Comparison of ENCODE assay signal across 11 mouse cellular contexts in the genomic region with DNA sequence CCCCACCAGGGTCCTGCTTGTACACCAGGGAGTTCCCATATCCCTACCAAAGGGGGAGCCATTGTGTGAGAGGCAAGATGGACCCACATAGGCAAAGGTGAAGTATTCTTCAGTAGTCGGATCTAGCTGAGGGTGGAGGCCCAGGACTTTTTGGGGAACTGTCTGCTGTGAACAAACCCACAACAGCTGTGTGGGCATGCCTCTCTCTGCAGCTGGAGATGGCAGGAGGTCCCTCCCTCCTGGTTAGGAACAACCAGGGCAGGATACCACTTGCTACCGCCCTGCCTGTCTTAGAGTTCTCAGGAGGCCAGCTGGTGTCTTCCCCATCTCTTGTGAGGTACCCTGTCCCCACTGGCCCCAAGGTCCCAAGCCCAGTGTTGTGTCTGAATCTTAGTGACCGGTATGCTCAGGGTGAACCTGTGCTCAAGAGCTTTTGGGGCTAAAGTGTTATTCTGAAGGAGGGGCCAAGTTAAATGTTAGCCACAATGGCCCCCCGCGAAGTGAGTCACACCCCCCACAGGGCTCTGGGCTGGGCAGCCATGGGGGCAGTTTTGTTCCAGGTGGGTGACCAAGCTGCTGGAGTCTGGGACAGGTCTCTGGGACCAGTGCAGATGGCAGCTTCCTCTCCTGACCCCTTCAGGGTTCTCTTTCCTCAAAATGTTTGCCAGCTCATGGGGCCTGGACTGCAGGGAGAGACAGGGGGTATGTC. TPM values are rescaled to one million over a fixed set of nuclear protein-coding genes. Genes with fewer than 3 reads are reported as not detected.
A peak's percentile ranks its signal among the peaks of the same experiment; 100 is the strongest.
DNase-seq lines count a peak whose midpoint lies in the region; ATAC-seq and TF ChIP-seq lines count a peak whose summit lies in the region.
"Had no signal": no experiment of that assay in that cellular context is flagged by ENCODE, and none has a peak within 500 bp of the region (broad histone marks: within the 10 kb centered on the region; RNA-seq: fewer than 3 reads in every experiment).

No protein-coding gene starts in this region.

- POLR2A ChIA-PET in Patski (lab: Charles Lee) = interaction anchor here (1.1 to 3.2 kb wide), 4 partner anchors 9 to 48 kb away, joined by 3 to 14 read pairs (median 6); no protein-coding TSS in a partner anchor

- peak; percentile 29 for ATAC-seq in Patski
- peak; percentile 51 to 59 for ATAC-seq in hematopoietic stem cell, adult 5-6 weeks (replicated peaks in 1 of 2; ENCODE audit: insufficient read depth in 1 of 2, low FRiP score in 2 of 2, low TSS enrichment in 1 of 2, low read depth in 1 of 2, poor library complexity in 2 of 2, severe bottlenecking in 2 of 2)

- H3K27me3 ChIP-seq in Patski = no peaks in the 10 kb centered on the region

- no peak for DNase-seq in Patski (ENCODE audit: low read depth, low spot score)
- peak; percentile 70 for DNase-seq in kidney, postnatal 10 days
- peak; percentile 41 to 44 for DNase-seq in thymus, adult 18-20 months
- no peak for DNase-seq in gastrocnemius, postnatal 36 days
- DNase-seq in layer of hippocampus, postnatal 10 days (ENCODE audit: low spot score in 2 of 2) = no peak
- DNase-seq in lung, postnatal 10 days = no peak
- DNase-seq: adrenal gland, postnatal 36 days; lung, adult 18-20 months had no signal

- in situ Hi-C loops in Patski (cut with MboI; ENCODE audit: low pct_unique_long_range_greater_than_20kb) = no loop called here

- no peak for TF ChIP-seq CTCF in Patski (IDR thresholded peaks at IDR 0.05)

- intact Hi-C loops in gastrocnemius, postnatal 36 days (cut with DNase I) = no loop called here

- CTCF ChIA-PET in Patski (lab: Charles Lee) = interaction anchor here (0.8 to 7.7 kb wide), 4 partner anchors 10 to 34 kb away, joined by 4 to 59 read pairs (median 6); no protein-coding TSS in a partner anchor

RNA-seq across cellular contexts. Expression of a gene that starts 4.6 kb away (rescaled TPM):
- 138 TPM for polyA plus RNA-seq in Patski (2021)
- not detected in 2 replicates for total RNA-seq in hematopoietic stem cell, adult 5-6 weeks (2017)
- not detected for total RNA-seq in gastrocnemius, postnatal 36 days (2021)
- 1 to 10 TPM in 1 of 2 experiments, under 1 TPM in 1; 0.64 to 1.1 TPM for total RNA-seq in layer of hippocampus, postnatal 10 days (2021)
- total RNA-seq: adrenal gland, postnatal 36 days; monocyte, adult 5-6 weeks had no signal

RNA-seq across cellular contexts. Expression of a gene that starts 22.3 kb away (rescaled TPM):
- polyA plus RNA-seq in Patski (2021) = 1.1 TPM
- total RNA-seq in hematopoietic stem cell, adult 5-6 weeks (2017) = not detected in 2 replicates
- 1 to 10 TPM; 2.9 to 5.4 TPM for total RNA-seq in gastrocnemius, postnatal 36 days (2021)
- 1 to 10 TPM in 1 of 2 experiments, under 1 TPM in 1; 0.42 to 1.7 TPM for total RNA-seq in layer of hippocampus, postnatal 10 days (2021)
- total RNA-seq: monocyte, adult 5-6 weeks; neutrophil, adult 5-6 weeks had no signal

RNA-seq across cellular contexts. Expression of a gene that starts 34.6 kb away (rescaled TPM):
- 0.83 TPM for polyA plus RNA-seq in Patski (2021)
- total RNA-seq in hematopoietic stem cell, adult 5-6 weeks (2017) = 0.88 TPM in 1 of 2 replicates, not detected in the other
- total RNA-seq in gastrocnemius, postnatal 36 days (2021) = 100 to 1,000 TPM in 1 of 2 experiments, 10 to 100 TPM in 1; 69.4 to 433 TPM
- not detected for total RNA-seq in layer of hippocampus, postnatal 10 days (2021)
- total RNA-seq: monocyte, adult 5-6 weeks; neutrophil, adult 5-6 weeks had no signal

RNA-seq across cellular contexts. Expression of a gene that starts 47.9 kb away (rescaled TPM):
- polyA plus RNA-seq in Patski (2021) = 104 TPM
- total RNA-seq in hematopoietic stem cell, adult 5-6 weeks (2017) = 2.6 TPM in 1 of 2 replicates, not detected in the other
- 100 to 1,000 TPM; 108 to 122 TPM for total RNA-seq in gastrocnemius, postnatal 36 days (2021)
- 10 to 100 TPM; 12.3 to 12.7 TPM for total RNA-seq in layer of hippocampus, postnatal 10 days (2021)

Comparison
In these comparisons a context has a peak if more than half of its experiments do, and no peak if none do; other contexts are left out.
1. DNase-seq: peak in kidney, postnatal 10 days (single experiment) and thymus, adult 18-20 months (2 of 2); none in Patski (single experiment), gastrocnemius, postnatal 36 days (0 of 2), layer of hippocampus, postnatal 10 days (0 of 2) and lung, postnatal 10 days (single experiment).
2. RNA of a gene that starts 34.6 kb away (total RNA-seq): 69.4 to 433 TPM in gastrocnemius, postnatal 36 days; not detected in layer of hippocampus, postnatal 10 days and 0.88 TPM in hematopoietic stem cell, adult 5-6 weeks; every median in the first group is over 10 times any median in the second.